Mouse (Mus musculus): ENCODE data around the gene Gabarap. TPM values are rescaled to one million over a fixed set of nuclear protein-coding genes. Genes with fewer than 3 reads are reported as not detected.

Gene Gabarap
- polyA plus RNA-seq, 1 experiment from 2014 or later, result 1,136 TPM

DNA sequence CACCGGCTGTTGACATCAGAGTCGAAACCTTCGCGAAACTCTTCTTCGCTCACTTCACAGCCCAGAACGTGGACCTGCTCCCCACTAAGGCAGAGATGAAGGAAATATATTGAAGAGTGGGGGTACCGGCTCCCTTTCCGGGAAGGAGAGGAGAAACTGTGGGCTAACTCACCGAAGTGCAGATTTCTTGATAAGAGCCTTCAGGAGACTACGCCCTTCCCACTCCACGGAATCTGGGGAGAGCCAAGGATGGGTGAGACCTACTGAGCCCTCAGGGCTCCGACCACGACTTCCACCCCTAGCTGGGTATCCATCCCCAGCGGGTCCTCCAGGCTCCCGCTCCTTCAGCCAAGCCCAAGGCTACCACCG, 11.1 kb upstream of the Gabarap start:
- peak overlapping the region; percentile 93 for H3K4me3 ChIP-seq (ENCODE audit: low read depth, low read length)
- ATAC-seq, result no peak; the same call in 1 of the 2 replicates
- peak overlapping the region; percentile 70 for H3K9ac ChIP-seq (ENCODE audit: low read depth, low read length)
- H3K27me3 ChIP-seq (replicated peaks; ENCODE audit: control insufficient read depth, insufficient read depth, low read length), result no peaks in the 10 kb centered on the region
- no peaks in the 10 kb centered on the region for H3K9me3 ChIP-seq (ENCODE audit: control insufficient read depth)
- peak overlapping the region; percentile 92 for H3K4me2 ChIP-seq (replicated peaks; ENCODE audit: low read depth)
- peak overlapping the region; percentile 99 for H3K27ac ChIP-seq (ENCODE audit: low read depth, low read length)
- under 1% methylated on average over 16 of the region's 16 CpGs for WGBS
- peaks cover 30% of the 10 kb centered on the region for H3K36me3 ChIP-seq (ENCODE audit: control insufficient read depth, insufficient read depth)
- no peak for TF ChIP-seq CTCF (IDR thresholded peaks at IDR 0.05; ENCODE audit: low read depth)
- no peaks in the 10 kb centered on the region for H3K4me1 ChIP-seq (replicated peaks; ENCODE audit: control insufficient read depth, insufficient read depth, low read length)

DNA sequence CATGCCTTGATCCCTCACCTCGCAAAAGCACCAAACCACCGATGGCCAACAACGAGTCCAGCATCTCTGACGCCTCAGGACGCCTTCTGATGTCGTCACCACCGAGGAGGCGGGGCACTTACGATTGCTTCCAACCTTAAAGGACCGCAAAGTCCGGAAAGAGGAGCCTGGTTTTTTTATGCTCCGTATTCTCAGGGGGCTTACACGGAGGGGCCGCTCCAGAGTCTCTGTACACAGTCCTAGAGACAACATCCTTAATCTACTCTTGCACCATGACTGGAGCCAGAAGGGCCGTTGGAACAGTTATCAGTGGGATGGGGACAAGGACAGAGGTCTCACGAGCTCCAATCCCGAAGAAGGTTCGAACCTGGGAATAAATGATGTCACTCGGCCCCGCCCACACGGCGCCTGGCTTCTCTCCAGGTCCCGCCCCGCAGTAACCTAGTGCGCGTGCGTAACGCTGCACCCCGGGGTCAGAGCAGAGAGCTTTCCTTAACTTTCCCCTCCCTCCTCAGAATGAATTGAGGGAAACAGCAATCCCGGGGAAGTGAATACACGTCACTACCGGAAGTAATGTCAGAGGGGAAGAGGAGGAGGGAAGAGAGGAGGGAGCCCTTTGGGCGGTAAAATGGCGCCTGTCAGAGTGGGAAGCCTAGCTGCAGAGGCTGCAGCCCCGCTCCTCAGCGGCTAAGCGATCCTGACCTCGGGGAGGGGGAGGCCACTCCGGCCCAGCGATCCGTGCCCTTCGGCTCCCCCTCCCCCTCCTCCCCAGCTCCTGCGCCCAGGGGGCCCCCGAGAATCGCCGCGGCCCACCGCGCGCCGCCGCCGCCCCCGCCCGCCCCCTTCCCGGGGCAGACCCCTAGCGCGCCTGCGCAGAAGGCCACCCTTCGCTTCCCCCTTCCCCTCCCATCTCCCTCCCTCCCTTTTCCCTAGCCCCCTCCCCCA, 10.5 kb upstream of the Gabarap start:
- peak overlapping the region; percentile 99 for H3K27ac ChIP-seq (ENCODE audit: low read depth, low read length)
- peaks cover 30% of the 10 kb centered on the region for H3K36me3 ChIP-seq (ENCODE audit: control insufficient read depth, insufficient read depth)
- no peaks in the 10 kb centered on the region for H3K4me1 ChIP-seq (replicated peaks; ENCODE audit: control insufficient read depth, insufficient read depth, low read length)
- peak; percentile 94 for ATAC-seq
- under 1% methylated on average over 33 of the region's 60 CpGs for WGBS
- H3K9ac ChIP-seq (ENCODE audit: low read depth, low read length), result peak overlapping the region; percentile 95
- H3K9me3 ChIP-seq (ENCODE audit: control insufficient read depth), result no peaks in the 10 kb centered on the region
- peak overlapping the region; percentile 93 for H3K4me3 ChIP-seq (ENCODE audit: low read depth, low read length)
- H3K27me3 ChIP-seq (replicated peaks; ENCODE audit: control insufficient read depth, insufficient read depth, low read length), result no peaks in the 10 kb centered on the region
- H3K4me2 ChIP-seq (replicated peaks; ENCODE audit: low read depth), result peak overlapping the region; percentile 92
- no peak for TF ChIP-seq CTCF (IDR thresholded peaks at IDR 0.05; ENCODE audit: low read depth)

- ATAC-seq, result peak; percentile 3; the same call in 1 of the 2 replicates
- Histone ChIP-seq H3K36me3 (ENCODE audit: control insufficient read depth, insufficient read depth) (peaks cover 29% of the 10 kb centered on the region), H3K9me3 (ENCODE audit: control insufficient read depth) (no peaks in the 10 kb centered on the region), H3K4me1 (replicated peaks; ENCODE audit: control insufficient read depth, insufficient read depth, low read length) (no peaks in the 10 kb centered on the region), H3K4me2 (replicated peaks; ENCODE audit: low read depth) (peak within 1 kb of the TSS; percentile 92), H3K9ac (ENCODE audit: low read depth, low read length) (peak within 1 kb of the TSS; percentile 95), H3K4me3 (ENCODE audit: low read depth, low read length) (peak within 1 kb of the TSS; percentile 93), H3K27me3 (replicated peaks; ENCODE audit: control insufficient read depth, insufficient read depth, low read length) (no peaks in the 10 kb centered on the region), H3K27ac (ENCODE audit: low read depth, low read length) (peak within 1 kb of the TSS; percentile 99)
- TF ChIP-seq CTCF (IDR thresholded peaks at IDR 0.05; ENCODE audit: low read depth), result no peak
- WGBS, result 1% methylated on average over 33 of the region's 43 CpGs
Measured at GRCm38 (mm10) chr11:69981141-69981762, 9.7 kb upstream of the Gabarap start, which contains the start of gene Ctdnep1. Ctdnep1 (plus strand) TSS chr11:69981156.

- Histone ChIP-seq H3K27me3 (replicated peaks; ENCODE audit: control insufficient read depth, insufficient read depth, low read length) (no peaks in the 10 kb centered on the region), H3K9ac (ENCODE audit: low read depth, low read length) (peak within 1 kb of the TSS; percentile 95), H3K4me1 (replicated peaks; ENCODE audit: control insufficient read depth, insufficient read depth, low read length) (no peaks in the 10 kb centered on the region), H3K4me3 (ENCODE audit: low read depth, low read length) (peak within 1 kb of the TSS; percentile 93), H3K27ac (ENCODE audit: low read depth, low read length) (peak within 1 kb of the TSS; percentile 99), H3K4me2 (replicated peaks; ENCODE audit: low read depth) (peak within 1 kb of the TSS; percentile 92), H3K9me3 (ENCODE audit: control insufficient read depth) (no peaks in the 10 kb centered on the region), H3K36me3 (ENCODE audit: control insufficient read depth, insufficient read depth) (peaks cover 36% of the 10 kb centered on the region)
- WGBS, result 37% methylated on average over 8 of the region's 8 CpGs
- no peak for TF ChIP-seq CTCF (IDR thresholded peaks at IDR 0.05; ENCODE audit: low read depth)
- no peak for ATAC-seq
Measured at GRCm38 (mm10) chr11:69982225-69982624, 8.7 kb upstream of the Gabarap start, which contains the start of gene Elp5. Elp5 (minus strand) TSS chr11:69982517.

DNA sequence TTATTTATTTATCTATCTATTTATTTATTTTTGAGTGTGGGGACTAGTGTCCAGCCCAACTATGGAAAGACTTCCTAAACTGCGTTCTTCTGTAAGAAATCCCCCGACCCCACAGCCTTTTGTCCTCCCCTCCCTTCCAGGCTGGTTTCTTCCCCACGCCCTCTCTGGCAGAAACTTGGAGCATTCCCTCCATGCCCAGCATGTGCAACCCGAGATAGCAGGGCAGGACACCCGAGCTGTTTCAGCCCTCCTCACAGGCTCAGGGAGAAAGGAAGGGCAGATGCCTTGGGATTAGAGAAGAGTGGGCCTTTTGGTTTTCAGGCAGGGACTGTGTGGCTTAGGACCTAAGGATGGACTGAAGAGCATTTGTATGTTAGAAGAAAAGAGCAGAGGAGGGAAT, 8.1 kb upstream of the Gabarap start:
- Histone ChIP-seq H3K4me1 (replicated peaks; ENCODE audit: control insufficient read depth, insufficient read depth, low read length) (no peaks in the 10 kb centered on the region), H3K27me3 (replicated peaks; ENCODE audit: control insufficient read depth, insufficient read depth, low read length) (no peaks in the 10 kb centered on the region), H3K36me3 (ENCODE audit: control insufficient read depth, insufficient read depth) (peaks cover 41% of the 10 kb centered on the region), H3K27ac (ENCODE audit: low read depth, low read length) (no peak overlapping the region), H3K9me3 (ENCODE audit: control insufficient read depth) (no peaks in the 10 kb centered on the region), H3K4me3 (ENCODE audit: low read depth, low read length) (no peak overlapping the region), H3K9ac (ENCODE audit: low read depth, low read length) (0 out of 2 replicates have a peak overlapping the region, but pooled peaks have one; percentile 18), H3K4me2 (replicated peaks; ENCODE audit: low read depth) (peak overlapping the region; percentile 92)
- ATAC-seq, result no peak
- WGBS, result 19% methylated on average over 5 of the region's 5 CpGs
- TF ChIP-seq CTCF (IDR thresholded peaks at IDR 0.05; ENCODE audit: low read depth), result no peak

DNA sequence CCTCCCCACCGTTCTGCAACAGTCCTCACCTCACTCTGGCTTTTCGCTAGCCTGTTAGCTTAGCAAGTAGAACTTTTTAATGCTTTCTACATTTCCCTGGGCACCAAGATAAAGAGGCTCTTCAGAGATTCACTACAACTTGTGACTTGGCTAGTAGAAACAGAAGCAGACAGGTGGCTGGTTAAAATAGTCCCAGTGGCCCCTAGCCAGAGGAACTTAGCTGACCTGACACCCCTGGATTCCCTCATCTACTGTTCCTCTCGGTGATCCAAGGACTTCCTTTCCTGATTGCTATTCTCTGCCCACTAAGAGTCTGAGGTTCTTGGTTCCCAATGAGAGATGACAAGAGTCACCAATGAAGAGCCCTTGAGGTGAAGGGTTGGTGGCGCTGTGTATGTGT, 7.6 kb upstream of the Gabarap start:
- peaks cover 41% of the 10 kb centered on the region for H3K36me3 ChIP-seq (ENCODE audit: control insufficient read depth, insufficient read depth)
- WGBS, result 77% methylated on average over 4 of the region's 4 CpGs
- H3K4me2 ChIP-seq (replicated peaks; ENCODE audit: low read depth), result no peak overlapping the region
- no peaks in the 10 kb centered on the region for H3K9me3 ChIP-seq (ENCODE audit: control insufficient read depth)
- ATAC-seq, result no peak
- no peaks in the 10 kb centered on the region for H3K27me3 ChIP-seq (replicated peaks; ENCODE audit: control insufficient read depth, insufficient read depth, low read length)
- H3K27ac ChIP-seq (ENCODE audit: low read depth, low read length), result no peak overlapping the region
- no peak for TF ChIP-seq CTCF (IDR thresholded peaks at IDR 0.05; ENCODE audit: low read depth)
- H3K4me1 ChIP-seq (replicated peaks; ENCODE audit: control insufficient read depth, insufficient read depth, low read length), result no peaks in the 10 kb centered on the region
- no peak overlapping the region for H3K4me3 ChIP-seq (ENCODE audit: low read depth, low read length)
- H3K9ac ChIP-seq (ENCODE audit: low read depth, low read length), result no peak overlapping the region

Measured in intestine, postnatal 0 days (tissue).